Mouse (Mus musculus) c-Kit-positive CD71-positive TER-119-negative erythroid progenitor cells, embryonic 14.5 days (primary cell): ENCODE data around the gene Slc22a4.
"Not testable (repeated sequence)": the region's sequence is repeated elsewhere in the genome, so short reads cannot be mapped to it uniquely, and the experiment has no call there.

ENCODE experiments used
- DNase-seq: peaks from one replicate; pipeline ENCODE4 v3.0.0-alpha.2; 2013; ENCODE audit warnings: low read depth

The Slc22a4 gene

DNA sequence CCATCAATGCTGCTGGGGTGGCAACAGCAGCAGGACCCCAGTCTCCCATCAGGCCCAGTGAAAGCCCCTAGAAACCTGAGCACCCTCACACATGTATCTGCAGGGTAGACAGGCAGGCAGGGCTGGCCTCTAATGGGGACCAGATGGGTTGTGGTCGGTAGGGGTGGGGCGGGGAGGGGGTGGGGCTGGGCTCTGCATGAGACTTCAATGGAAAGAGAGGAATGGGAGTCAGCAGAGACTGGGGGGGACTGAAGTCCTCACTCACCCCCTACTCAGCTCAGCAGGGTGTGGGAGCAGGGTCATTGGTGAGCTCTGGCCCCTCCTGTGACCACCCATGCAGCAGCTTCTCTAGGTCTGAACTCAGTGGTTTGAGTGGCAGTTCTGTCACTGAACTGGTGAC lies 29.5 kb upstream of the Slc22a4 start:
- DNase-seq: no peak

- DNase-seq: no peak
Observed at GRCm38 (mm10) chr11:54056132-54056531, 28.2 kb upstream of the Slc22a4 start.

- DNase-seq: peak; percentile 77
Observed at GRCm38 (mm10) chr11:54054257-54054656, 26.4 kb upstream of the Slc22a4 start.

DNA sequence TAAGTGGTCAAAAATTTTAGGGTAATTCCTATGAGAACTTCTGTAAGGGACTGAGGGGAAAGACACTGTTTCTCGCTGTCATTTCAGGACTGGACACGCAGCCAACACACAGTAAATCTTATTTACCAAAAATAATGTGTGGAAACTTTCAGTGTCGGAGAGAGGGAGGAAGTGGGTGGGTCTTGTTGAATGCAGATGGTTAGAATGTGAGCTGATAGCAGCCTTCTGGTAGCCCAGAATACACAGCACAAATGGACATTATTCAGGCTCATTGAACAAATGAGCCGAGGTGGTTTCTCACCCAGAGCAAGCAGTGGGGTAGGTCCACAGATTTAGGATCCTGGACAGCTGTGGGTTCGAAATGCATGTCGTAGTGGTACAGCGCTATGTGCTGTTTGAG lies 25.2 kb upstream of the Slc22a4 start:
- no peak for DNase-seq

- no peak for DNase-seq
Observed at GRCm38 (mm10) chr11:54052128-54052527, 24.2 kb upstream of the Slc22a4 start.

GRCm38 (mm10) chr11:54051161-54051560 lies 23.3 kb upstream of the Slc22a4 start:
- DNase-seq: no peak

DNA sequence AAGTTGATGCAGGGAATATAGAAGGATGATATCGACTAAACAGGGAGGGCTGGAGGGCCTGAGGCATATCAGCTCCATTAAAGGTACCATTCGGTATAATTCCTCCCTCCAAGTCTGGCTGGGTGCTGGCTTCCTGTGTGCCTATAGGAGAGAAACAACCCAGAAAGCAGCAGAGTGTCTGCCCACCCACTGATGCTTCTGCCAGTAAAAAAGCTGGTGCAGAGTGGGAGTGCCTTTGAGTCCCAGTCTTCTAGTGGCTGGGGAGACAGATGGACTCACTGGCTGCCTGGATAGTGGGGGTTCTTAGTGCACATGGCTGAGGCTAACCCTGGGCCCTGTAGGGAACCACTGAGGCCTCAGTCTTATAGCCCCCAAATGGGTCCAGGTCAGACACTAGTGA lies 22.3 kb upstream of the Slc22a4 start:
- DNase-seq: no peak

DNA sequence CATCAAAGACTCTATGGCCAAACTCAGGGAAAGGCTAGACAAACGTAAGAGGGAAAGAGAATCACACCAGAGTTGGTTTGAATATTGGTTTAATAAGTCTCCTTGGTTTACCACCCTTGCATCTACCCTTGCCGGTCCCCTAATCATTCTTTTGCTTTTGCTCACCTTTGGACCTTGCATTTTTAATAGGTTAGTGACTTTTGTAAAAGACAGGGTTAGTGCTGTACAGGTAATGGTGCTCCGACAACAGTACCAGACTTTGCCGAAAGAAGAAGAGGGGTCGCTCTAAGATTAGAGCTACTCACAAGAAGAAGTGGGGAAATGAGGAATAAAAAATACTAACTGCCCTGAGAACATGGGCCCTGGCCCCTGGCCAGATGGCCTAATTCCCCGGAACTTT lies 12.8 kb upstream of the Slc22a4 start:
- no peak for DNase-seq

DNA sequence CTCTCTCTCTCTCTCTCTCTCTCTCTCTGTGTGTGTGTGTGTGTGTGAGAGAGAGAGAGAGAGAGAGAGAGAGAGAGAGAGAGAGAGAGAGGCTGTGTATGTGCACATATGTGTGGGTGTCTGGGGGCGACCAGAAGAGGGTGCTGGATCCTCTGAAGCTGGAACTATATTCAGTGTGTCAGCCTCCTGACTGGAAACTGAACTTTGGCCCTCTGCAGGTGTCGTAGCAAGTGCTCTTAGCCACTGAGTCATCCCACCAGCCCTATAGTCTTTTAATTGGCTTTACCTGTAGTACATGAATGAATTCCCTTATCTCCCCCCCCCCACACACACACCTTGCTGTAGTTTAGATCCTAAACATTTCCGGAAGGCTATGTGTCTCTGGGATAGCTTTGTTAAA lies 5.0 kb upstream of the Slc22a4 start:
- not testable (repeated sequence) for DNase-seq

- no peak for DNase-seq
Observed at GRCm38 (mm10) chr11:54028997-54029396, 1.1 kb upstream of the Slc22a4 start.

DNA sequence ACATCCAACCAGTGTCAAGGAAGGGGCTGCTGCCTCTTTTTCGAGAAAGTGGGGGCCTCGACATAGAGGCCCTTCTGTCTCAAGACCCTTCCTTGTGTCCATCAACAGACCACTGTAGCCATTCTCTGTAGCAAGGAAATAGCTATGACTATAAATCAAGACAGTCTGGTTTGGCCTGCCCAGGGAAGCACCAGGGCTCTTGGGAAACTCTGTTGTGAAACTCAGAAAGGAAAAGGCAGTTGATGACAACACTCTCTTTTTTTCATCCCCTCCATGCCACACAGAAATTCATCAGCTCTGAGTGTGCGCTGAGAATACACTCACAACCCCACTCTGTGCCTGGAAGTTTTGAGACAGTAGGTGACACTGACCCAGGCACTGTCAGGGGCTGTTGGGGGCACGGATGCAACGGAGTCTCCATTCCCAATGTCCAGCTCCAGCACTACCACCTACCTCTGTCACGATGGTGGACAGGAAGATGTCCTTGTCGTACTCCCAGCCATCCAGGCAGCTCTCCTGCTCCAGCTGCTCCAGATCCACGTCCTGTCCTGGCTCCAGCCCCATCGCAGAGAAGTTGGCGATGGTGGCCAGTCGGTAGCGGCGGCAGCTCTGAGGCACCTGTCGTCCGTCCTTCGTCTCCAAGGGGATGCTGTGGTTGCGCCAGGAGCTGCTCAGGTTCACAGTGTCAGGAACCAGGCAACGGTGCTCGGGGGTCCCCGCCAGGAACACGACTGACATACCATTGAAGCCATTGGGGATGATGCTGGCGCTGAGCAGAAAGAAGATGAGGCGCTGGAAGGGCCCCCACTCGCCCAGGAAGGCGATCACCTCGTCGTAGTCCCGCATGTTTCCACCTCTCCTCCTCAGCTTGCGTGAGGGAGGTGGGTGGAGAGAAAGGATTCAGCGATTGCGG lies 503 bp downstream of the Slc22a4 start:
- DNase-seq: no peak

DNA sequence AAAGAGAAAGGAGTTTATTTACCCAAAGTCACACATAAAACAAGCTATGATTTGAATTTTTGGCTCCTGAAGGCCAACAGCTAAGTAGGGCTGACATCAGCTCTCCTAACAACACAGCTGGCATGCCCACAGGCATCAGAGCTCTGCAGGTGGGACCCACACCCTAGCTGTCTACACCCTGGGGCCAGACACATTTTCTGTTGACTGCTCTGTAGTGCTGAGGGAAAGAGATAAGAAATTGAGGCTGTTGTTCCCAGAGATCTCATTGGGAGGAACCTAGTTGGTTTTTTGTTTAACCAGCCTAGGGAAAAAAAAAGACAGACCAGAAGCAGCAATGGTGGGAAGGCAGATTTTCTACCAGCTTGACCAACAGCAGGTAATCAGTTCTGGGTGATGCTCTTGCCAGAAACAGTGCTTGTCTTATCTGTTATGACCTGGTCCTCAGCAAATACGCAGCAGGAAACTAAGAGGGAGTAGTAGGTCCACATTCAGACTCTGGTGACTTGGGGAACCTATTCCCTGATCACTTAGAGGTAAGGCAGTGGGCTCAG lies 1.3 kb downstream of the Slc22a4 start:
- peak; percentile 86 for DNase-seq

GRCm38 (mm10) chr11:54021396-54022093 lies 6.3 kb downstream of the Slc22a4 start:
- no peak for DNase-seq

DNA sequence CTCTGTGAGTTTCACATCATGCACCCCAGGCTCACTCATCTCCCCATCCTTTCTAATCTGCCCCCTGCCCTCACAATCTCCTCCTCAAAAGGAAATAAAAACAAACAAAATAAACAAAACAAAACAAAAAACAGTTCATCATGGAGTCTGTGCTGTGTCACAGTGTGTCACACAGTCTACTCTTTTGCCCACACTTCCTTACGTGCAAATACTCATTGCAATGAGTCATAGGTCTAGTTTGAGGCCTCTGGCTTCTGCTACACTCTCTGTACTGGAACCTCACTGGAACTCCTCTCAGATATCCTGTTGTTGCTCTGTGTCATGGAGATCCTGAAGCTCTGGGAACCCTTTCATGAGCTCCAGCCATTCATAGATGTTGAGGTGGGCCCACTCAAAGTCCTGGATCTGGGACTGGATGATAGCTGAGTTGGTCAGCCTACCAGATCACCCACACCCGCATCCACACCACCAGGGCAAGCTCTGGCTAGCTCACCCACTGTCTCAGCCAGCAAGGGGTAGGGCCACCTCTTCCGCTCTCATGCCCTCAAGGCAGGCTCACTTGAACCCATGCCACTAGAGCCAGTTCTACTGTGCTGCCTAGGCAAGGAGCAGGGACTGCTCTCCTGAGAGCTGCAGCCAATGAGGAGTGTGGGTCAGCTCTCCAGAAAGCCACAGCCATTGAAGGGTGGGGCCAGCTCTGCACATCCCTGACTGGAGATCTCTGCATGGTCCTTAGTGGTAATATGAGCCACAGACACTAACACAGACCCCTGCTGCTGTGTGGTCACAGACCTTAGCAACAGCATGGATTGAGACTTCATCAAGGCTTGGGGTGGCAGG lies 8.8 kb downstream of the Slc22a4 start:
- no peak for DNase-seq

GRCm38 (mm10) chr11:54017596-54017995 lies 10.3 kb downstream of the Slc22a4 start:
- DNase-seq: no peak

- DNase-seq: no peak
Observed at GRCm38 (mm10) chr11:54016051-54016450, 11.8 kb downstream of the Slc22a4 start.

DNA sequence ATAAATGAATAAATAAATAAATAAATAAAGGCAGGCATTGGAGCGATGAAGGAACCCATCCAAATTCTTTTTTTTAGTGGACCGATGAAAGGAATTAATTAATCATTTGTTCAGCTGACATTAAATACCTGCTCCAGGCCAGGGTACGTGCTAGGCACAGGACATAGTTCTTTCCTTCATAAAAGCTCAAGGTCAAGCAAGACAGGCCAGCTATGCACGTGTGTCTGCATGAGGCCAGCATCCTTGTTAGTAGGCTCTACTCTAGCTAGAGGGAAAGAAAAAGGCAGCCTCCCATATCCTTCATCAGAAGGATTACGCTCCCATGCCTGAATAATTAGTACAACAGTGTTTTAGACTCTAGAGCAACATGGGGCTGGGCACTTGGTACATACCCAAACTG lies 14.9 kb downstream of the Slc22a4 start:
- DNase-seq: no peak

GRCm38 (mm10) chr11:54011255-54011654 lies 16.6 kb downstream of the Slc22a4 start:
- DNase-seq: no peak

DNA sequence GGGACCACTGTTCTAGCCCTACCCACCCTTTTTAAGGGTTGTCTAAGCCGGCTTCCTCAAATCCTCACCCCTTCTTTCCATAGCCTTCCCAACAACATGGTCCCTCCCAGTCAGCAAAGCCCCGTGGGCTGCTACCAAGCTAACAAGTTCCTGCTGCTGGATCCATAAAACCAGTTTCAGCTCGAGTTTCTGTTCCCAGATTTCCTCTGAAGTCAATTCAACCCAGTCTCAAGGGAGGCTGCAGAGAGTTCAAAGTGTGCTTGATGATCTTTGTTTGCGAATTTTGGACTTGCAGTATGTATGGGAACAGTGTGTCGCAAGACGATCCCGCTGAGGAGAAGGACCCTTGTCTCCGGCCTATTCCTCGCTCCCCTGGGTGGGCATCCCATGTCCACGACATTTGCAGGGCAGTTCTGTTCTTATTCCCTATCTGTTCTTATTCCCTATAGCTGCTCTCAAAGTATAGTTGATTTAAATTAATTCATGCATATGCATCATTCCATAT lies 19.4 kb downstream of the Slc22a4 start:
- no peak for DNase-seq

DNA sequence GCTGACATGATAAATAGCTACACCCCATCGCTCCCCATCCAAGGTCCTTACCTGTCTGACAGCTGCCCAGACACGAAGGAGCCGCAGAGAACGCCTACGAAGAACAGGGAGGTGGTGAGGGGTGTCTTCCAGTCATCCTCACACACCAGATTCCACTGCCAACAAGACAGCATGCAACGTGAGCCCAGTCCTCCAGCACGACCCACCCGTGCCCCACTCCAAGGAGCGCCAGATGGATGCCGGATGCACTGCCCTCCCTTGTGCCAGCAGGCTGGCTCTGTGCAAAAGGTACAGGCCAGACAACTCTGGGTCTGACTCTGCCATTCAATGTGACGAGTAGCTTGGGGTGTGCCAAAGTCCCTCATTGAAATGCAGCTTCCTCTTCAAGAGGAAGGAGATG lies 20.2 kb downstream of the Slc22a4 start:
- no peak for DNase-seq

DNA sequence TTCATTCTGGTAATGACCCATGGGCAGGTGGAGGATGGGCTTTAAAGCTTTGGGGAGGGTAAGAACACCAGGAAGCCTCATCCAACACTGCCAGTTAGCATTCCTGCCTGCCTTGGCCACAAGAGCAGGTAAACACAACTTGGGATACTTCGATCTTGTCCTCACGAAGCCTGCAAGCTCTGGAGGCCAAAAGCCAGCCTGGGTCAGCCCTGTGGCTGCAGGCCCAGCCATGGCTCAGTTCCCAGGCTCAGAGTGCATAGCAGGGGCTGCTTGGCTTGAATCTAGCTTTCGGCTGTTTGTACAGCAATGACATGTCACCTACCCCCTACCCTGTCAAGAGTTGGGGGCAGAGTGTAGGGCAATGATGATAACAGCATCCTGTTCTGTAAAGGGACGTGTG lies 21.0 kb downstream of the Slc22a4 start:
- DNase-seq: no peak

DNA sequence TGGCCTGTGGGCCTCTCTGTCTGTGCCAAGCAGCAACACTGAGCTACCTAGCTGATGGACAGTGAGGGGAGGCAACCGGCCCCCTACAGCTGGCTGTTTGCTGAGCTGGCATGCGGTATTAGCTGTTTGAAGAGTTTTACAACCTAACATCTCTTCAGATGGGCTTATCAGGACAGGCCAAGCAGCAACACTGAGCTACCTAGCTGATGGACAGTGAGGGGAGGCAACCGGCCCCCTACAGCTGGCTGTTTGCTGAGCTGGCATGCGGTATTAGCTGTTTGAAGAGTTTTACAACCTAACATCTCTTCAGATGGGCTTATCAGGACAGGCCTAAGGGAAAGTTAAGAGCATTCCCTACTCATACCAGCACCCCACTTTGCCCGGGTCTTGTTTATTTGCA lies 21.5 kb downstream of the Slc22a4 start:
- DNase-seq: not testable (repeated sequence)
